Mouse (Mus musculus): Measurements from ENCODE around the gene Megf11.

Megf11 gene

DNA sequence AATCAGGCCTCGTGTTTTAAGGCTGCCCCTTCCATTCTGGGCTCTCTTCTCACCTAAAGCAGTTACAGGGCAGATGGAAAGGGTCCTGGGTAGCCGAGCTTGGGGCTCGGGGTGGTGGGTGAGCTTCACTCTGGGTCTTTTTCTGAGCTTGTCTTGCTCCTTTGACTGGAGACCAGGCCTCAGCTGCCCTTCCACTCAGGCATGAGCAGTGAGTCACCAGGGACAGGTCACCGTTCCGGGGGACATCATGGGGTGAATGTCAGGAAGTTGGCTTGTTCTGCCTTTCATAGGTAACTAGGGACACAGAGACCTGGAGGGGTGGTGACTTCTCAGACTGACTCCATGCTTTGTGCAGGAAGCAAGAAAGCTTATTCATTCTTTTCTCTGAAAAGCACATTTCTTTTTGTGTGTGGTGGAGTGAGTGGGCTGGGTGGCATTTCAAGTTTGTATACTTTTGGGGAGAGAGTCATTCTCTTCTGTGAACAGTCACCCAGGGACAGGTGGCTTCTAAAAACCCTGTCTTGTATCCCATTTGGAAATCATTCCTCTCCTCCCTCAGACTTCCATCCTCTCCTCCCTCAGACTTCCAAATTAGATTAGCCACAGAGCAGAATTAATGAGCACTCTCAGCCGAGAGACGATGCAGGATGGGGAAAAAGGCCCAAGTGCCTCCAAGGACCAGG is 10.0 kb downstream of the Megf11 start:
- no peak for DNase-seq

DNA sequence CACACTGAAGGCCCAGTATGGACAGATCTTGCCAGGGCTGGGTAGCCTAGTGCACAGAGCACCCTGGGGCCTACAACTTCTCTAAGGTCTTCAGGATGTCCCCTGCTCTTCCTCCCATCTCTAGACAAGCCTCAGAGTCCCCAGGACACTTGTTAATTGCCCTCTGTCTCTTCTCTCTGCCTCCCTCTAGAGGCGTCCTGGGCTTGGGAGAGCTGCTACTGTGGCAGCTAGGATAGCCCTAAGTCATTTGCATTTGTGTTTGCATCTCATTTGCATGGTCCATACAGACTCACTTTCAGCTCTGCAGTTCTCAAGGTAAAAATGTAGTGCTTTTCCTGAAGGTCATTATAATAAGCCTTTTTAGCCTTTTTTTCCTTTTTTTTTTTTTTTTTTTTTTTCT is 11.7 kb downstream of the Megf11 start:
- DNase-seq = peak; percentile 11 to 74

DNA sequence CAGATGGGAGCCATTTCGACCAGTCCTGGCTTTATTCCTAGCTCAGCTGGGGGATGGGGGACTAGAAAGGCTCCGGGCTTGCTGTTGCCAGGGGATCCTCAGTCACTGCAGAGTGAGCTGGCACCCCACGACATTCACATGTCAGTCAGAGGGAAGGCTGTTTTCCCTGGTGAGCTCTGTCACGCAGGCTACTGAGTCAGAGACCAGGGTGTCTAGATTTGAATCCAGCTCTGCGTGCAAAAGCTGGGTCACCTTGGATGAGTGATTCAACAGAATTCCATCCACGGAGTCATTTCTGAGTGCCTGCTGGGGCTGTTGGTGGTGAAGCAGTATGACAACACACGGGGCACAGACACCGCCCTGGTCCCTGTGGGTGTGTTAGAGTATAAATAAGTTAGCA is 13.7 kb downstream of the Megf11 start:
- DNase-seq = no peak

DNA sequence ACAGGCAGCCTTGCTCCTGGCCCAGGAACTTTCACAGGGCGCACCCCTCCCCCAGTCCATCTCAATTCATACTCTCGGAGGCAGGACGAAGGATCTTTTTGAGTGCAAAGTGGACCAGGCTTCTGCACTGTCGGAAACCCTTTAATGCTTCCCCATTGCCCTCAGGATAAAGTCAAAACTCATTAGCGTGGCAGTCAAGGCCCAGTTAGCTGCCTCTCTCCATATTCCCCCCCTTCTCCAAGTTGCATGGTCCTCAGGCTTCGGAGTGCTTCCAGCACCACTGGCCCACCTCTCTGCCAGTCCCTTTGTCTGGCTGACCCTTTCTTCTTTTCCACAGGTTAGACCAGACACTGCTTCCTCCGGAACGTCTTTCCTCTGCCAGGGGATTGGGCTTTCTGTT is 16.7 kb downstream of the Megf11 start:
- DNase-seq = no peak

DNA sequence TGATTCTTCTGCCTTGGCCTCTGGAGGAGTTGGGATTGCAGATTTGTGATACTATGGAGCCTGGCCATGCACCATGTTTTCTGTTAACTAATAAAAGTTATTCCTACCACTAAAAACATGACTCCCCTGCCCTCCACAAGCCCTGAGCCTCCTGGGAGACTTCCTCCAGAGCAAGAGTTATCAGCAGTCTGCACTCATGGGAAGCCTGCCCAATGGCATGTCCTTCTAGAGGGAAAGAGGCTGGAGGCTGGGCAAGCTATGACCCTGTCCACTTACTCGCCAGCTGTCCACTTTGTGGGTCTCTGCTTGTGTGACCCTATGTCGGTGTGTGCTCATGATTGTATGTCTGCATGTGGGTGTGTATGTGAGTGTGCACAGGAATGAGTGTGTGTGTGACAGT is 21.4 kb downstream of the Megf11 start:
- DNase-seq = peak; percentile 23 to 36

DNA sequence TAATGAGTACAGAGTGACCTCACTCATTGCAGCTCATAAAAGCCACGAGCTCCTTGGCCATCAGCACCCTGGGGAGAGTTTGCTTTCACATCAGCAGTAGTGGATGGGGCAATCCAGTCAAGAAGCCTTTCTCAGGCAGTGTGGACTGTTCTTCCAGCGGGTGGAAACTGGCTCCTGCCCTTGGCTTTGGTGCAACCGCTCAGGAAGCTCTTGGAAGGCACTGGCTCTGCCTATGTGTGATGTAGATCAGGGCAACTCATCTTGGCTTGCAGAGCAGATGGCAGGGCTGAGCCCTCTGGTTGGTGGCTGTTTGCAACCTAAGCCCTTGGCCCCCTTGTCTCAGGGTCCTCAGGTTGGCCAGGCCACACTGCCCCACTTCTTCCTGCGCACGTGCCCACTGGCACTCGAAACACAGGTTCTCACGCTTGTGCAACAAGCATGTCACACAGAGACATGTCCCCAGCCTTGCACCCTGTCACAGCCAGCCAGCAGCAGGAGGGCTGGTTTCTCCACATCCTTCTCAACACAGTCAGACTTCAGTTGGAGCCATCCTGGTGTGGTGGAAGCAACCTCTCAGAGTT is 22.1 kb downstream of the Megf11 start:
- peak in 1 of 2 experiments; percentile 4 for DNase-seq

DNA sequence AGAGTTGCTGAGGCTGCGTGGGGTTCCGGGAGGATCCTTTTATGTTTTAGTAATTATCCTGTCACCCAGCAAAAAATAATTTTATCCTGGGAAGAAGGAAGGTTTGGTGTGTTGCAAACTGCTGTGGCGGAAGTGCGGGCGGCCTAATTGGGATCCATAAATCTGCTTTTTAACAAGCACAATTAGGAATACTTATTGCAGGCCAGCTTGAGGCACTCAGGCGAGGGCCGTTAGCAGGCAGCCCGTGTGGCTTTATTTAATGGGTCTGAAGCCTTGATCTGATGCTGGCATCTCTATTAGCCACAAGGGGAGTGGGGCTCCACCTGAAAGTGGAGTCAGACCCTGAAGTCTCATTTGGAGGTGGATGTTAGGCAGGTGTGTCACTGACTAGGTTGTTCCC is 23.4 kb downstream of the Megf11 start:
- DNase-seq = no peak

DNA sequence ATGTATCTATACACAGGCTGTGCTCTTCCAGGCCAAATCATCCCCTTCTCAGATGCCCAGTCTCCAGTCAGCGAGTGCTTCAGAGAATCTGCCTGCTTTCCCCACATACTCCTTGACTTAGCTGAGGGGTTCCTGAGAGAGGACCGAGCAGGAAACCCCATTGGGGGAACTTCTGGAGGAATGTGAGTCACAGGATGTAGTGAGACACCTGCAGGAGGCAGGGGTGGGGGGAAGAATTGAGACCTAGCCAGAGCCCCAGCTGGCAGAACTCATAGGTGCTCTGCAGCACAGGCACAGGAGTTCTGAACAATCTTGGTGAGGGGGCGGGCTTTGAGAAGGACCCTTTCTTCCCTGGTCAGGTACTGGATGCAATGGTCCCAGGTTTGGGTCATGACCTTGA is 35.0 kb downstream of the Megf11 start:
- no peak for DNase-seq

DNA sequence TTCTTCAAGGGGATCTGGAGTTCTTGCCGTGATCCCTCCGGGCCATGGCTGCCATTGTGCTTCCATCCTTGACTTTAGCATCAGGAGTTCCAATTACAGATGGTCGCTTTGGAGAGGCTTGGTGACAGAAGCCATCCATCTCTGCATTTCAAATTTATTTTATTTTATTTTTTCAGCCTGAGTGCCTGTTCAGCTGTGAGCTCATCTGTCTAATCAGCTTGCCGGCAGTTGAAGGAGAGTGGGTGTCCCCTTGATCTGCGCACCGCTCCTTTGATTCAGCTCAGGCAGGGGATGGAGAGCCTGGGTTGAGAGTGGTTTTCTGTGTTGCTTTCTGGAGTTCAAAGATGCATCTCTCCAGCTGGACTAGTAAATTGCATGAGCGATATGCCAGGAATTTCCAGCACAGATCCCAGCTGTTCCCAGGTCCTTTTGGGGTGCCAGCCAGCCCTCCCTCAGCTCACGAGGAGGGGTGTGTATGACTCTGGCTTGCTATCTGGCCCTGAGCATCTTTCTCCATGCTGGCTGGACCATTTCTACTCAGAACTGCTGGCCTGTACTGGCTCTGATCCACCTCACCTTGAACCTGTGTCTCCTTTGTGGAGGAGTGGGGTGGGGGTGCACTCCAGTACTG is 36.7 kb downstream of the Megf11 start:
- DNase-seq = no peak

DNA sequence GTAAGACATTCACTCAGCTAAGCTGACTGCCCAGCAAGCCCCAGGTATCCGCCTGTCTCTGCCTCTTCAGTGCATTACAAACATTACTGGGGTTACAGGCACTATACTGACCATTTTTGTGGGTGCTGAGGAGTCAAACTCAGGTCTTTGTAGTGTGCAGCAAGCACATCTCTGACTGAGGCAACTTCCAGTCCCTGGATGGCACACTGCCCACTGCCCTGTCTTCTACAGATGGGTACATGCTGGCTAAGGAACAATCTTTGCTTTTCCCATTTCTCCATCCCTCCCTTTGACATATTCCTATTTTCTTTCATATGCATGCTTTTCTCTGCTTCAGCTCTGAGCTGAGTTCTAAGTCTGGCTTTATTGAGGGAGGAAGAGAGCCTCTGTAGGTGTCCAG is 38.5 kb downstream of the Megf11 start:
- DNase-seq = no peak

DNA sequence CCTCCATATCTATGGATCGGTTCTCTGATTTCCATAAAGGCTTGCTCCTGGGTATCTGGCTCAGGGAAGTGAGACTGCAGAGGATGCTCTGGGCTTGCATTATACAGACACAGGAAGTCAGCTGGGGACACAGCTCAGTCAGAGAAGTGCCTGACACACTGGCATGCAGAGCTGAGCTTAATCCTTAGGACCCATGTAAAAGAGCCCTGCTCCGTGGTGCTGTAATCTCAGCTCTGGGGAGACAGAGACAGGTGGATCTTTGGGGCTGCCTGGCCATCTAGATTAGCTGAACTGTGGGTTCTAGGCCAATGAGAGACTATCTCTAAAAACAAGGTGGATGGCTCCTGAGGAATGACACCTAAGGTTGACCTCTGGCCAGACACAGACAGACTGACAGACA is 50.7 kb downstream of the Megf11 start:
- no peak for DNase-seq

DNA sequence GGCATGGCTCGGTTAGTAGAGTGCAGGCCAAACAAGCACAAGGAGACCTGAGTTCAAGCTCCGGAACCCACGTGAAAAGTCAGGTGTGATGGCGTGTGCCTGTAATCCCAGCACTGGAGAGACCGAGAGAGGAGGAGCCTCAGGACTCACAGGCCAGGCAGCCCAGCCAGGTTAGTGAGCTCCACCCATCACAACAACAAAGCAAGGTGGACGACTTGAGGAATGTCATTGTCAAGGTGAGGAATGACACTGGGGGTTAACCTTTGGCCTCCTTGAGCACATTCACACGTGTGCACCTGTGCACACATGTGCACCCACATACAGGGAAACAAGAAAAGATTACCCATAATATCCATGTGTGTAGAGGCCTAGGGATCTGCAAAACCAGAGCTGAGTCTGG is 54.7 kb downstream of the Megf11 start:
- DNase-seq = no peak

DNA sequence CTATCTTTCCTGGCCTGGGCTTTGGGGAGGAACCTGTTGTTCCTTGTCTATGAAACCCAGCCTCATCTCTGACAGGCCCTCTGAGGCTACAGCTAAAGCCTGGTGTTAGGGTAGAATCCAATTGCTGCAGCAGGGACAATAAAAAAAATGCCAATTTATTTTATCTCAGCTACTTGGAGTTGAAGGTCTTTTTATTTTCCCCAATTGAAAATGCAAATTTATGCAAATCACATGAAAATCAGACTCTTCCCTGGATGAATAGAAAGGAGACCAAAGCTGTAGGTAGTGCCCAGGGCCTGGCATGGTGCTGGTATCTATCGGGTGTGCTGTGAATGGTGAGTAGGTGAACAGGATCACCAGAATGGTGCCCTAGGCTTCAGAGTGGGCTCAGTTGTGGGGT is 60.6 kb downstream of the Megf11 start:
- no peak for DNase-seq

DNA sequence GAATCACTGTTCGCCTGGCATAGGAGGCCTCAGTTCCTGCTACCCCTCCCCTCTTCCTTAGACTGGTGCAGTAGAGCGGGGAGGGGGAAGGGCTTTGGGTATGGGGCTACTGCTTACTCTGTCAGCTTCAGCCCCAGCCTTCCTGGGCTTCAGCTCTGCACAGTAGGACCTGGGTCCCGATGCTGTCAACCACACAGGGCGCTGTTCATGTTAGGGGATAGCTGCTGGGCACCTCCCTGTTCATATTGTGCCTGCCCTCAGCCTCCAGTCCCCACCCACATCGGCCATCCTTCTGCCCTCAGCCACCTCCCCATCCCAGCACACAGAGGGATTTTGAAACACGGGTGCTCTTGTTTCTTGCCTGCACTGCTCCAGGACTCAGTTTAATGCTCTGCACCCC is 61.6 kb downstream of the Megf11 start:
- no peak for DNase-seq

DNA sequence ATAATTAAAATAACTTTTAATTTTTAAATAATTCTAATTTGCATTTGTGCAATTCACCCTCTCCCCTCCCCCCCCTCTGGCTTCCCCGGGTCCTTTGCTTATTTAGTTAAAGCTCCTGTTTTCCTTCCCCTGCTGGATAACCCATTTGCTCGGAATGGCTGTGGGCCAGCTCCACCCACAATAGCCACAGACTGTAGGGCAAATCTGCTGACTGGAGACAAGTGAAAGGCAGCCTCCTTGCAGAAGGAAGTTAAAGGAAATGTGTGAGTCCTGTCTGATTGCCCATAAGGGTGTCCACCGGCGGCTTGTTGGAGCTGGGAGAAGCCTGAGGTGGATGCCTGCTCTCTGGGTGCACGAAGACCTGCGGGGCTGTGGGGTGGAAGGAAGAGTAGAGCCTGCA is 62.1 kb downstream of the Megf11 start:
- DNase-seq = peak; percentile 55 to 78

DNA sequence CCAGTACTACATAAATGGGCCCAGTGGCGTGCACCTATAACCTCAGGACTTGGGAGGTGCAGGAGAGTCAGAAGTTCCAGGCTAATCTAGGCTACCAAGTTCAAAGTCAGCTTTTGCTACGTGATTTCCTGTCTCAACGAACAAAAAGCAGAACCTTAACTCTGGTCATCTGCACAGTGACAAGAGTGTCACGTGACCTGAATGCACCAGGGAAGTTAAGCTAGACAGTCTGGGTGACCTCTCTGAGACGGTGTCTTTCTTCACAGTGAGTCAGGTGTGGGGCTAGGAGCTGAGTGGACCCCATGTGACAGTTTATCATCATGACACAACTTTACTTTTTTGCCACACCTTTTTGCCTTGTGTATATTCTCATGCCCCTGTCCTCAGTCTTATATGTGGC is 67.3 kb downstream of the Megf11 start:
- no peak for DNase-seq

DNA sequence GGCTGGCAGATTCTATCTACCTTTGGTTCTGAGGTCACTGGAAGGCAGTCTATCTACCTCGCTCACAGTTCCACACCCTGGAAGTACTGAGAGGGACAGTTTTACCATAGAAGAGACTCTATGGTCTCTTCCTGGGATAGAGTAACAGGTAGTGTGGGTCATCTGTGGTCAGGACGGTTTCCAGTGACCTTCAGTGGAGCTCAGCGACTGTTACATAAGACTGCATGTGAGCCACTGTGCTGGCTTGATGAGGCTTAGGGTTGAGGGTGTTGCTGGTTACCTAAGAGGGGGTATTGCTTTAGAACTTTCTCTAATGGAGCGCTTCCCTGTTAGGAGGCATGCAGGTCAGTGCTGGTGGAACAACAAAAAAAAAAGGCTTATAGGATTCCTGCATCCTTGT is 68.8 kb downstream of the Megf11 start:
- DNase-seq = peak in 1 of 2 experiments; percentile 41

DNA sequence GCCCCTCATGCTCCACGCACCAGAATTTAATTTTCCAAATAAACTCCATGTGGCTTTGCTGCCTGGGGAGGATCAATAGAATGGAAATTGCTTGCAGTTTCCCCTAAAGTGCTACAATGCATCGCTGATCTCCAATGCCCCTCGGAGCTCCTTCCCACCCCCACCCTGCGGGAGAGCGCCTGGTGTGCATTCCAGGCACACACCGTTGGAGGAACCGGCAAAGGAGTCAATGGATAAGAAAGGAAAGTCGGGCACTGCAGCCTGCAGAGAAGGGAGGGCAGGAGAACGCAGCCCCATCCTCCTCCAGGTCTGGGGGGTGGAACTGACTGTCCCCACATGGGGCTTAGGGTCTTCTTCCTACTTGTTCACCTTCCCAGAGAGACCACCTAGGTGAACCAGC is 70.5 kb downstream of the Megf11 start:
- no peak for DNase-seq

DNA sequence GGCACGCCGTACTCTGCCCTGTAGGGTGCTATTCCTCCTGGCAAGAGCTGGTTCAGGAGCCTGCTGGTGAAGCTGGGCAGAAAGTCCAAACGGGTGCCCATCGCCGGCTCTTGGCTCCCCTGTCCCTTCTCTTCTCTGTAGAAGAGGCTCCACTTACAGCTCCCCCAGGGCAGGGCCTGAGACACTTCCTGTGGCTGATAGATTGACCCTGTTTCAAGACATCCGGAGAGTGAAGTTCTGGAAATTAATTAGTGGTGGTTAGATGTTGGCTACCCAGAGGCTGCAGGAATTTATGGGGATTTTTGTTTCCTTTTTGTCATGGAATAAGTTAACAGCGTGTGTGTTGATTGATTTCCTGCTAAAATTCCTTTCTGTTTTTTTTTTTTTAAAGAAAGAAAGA is 72.2 kb downstream of the Megf11 start:
- peak; percentile 25 to 37 for DNase-seq

DNA sequence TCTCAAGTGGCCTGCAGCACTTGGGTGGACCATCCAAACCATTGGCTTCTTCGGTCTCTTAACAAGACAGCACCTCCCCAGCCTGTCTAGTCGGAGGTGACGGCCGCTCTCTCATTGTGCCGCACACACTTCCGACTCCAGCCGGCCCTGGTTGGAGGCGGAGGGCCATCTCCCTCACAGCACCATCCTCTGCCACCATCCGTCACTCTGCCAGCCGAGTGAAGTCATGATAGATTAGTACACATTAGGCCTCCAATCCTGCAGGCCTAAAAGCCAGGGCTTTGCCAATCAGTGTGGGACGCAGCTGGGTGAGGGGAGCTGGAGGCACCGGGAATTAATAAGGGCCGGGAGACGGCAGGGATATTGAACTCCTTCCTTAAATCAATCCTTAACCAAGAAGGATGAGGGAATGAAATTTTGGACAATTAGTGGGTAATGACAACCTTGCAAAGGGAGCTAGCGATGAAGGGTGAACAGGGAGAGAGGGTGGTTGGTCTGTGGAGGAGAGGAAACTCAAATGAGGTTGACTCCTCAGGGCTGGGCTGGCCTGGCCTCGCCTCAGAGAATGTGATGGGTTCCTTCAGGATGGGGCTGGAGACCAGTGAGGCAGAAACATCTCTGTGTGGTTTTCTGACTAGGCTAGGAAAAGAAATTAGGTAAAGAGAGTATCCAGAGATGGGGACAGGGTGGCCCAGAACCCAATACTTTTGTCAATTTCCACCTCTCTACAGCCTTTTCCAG is 76.3 kb downstream of the Megf11 start:
- no peak for DNase-seq

DNA sequence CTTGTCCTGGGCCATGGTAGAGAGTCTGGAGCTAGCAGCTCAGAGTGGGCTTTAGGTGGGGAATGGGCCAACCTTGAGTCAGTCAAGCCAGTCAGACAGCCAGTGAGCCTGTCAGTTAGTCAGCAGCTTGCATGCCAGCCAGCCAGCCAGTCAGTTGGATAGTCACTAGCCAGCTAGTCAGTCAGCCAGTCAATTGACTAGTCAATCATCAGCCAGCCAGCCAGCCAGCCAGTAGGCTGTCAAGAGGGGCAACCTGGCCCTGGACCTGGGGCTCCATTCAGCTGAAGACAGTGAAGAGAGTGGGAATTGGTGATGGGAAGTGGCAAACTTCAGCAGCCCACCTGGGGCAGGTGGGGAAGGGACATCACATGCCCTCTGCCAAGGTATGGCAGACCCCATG is 77.4 kb downstream of the Megf11 start:
- peak; percentile 41 to 62 for DNase-seq

DNA sequence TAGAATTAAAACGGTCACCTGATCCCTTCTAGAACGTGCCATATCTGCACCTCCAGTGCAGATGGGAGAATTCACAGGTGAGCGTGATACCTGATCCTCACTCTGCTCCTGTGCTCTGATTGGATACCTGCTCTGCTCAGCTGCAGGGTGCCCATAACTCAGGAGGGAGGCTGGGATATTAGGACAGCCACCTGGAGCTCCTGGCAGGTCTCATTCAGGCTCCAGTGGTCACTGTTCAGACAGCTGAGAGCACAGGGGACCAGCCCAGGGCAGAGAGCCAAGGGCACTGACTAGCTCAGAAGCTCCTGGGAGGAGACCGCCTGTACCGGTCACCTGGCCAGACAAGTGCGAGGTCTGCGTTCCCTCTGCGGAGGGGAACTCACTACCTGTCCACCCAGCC is 80.7 kb downstream of the Megf11 start:
- peak; percentile 57 to 77 for DNase-seq

DNA sequence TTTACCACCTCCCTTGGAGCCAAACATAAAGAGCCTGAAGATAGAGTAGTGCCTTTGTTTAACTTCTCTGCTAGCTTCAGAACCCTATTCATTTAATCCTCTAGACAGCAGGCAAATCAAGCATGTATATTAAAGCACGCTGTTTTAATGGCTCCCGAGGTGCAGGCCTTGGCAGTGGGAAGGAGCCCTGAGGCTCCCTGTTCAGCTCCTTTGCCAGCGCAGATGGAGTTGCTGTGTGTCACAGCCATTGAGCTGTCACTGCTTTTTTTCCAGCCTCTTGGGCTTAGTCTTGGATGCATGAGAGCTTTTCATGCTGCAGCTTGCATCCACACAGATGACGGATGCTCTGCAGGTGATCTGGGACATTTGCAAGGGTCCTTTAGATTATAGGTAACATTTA is 81.1 kb downstream of the Megf11 start:
- DNase-seq = no peak

DNA sequence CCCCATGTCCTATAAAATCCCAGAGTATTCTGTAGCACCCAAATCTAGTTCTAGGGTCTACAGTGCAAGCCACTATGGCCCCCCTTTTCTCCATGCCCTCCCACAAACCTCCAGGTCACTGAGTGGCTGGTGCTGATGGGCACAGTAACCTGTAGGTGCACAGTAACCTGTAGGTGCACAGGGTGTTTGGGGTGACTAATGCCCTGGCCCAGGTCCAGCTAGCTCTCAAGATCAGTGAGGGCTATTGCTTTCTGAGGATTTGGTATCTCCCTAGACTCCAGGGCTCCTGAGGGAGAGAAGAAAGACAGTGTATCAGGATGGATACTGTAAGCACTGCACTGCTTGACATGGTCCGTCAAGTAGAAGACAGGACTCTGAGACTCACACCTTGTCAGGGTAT is 85.4 kb downstream of the Megf11 start:
- no peak for DNase-seq
